Mouse (Mus musculus) heart, embryonic 11.5 days (tissue): Measurements from ENCODE around the gene Pde12. TPM values are rescaled to one million over a fixed set of nuclear protein-coding genes. Genes with fewer than 3 reads are reported as not detected.

Experiments used
- ATAC-seq: fragments of 200-750 bp; cut with Nextera tagmentation; replicated peaks from 2 replicates; pipeline ENCODE4 v1.8.0; 2017; ENCODE audit warnings: moderate library complexity; ENCODE audit not compliant: insufficient number of reproducible peaks, low FRiP score, low TSS enrichment
- H3K27ac ChIP-seq: fragments of 300-500 bp; sonication (generic); 2 replicates; pipeline ENCODE4 v1.5.1; 2014; ENCODE audit warnings: mild to moderate bottlenecking, low read depth, low read length
- H3K27me3 ChIP-seq: fragments of 300-500 bp; sonication (generic); 2 replicates; pipeline ENCODE4 v1.6.1; 2014; ENCODE audit warnings: mild to moderate bottlenecking, low read length, mixed read lengths; ENCODE audit not compliant: control insufficient read depth, insufficient read depth
- H3K36me3 ChIP-seq: fragments of 300-500 bp; sonication (generic); 2 replicates; pipeline ENCODE4 v1.6.1; 2014; ENCODE audit warnings: mild to moderate bottlenecking, low read length, moderate library complexity, mixed read lengths; ENCODE audit not compliant: control insufficient read depth, insufficient read depth
- H3K4me1 ChIP-seq: fragments of 300-500 bp; sonication (generic); 2 replicates; pipeline ENCODE4 v1.6.1; 2014; ENCODE audit warnings: low read length; ENCODE audit not compliant: control insufficient read depth, insufficient read depth
- H3K4me2 ChIP-seq: fragments of 300-500 bp; sonication (generic); 2 replicates; pipeline ENCODE4 v1.6.1; 2014; ENCODE audit warnings: mild to moderate bottlenecking, moderate library complexity
- H3K4me3 ChIP-seq: fragments of 300-500 bp; sonication (generic); 2 replicates; pipeline ENCODE4 v1.5.1; 2014; ENCODE audit warnings: low read depth, low read length
- H3K9ac ChIP-seq: fragments of 300-500 bp; sonication (generic); 2 replicates; pipeline ENCODE4 v1.6.1; 2014; ENCODE audit warnings: mild to moderate bottlenecking, low read depth, low read length, moderate library complexity
- H3K9me3 ChIP-seq: fragments of 300-500 bp; sonication (generic); replicated peaks from 2 replicates; pipeline ENCODE4 v1.6.1; 2016; ENCODE audit warnings: low read length; ENCODE audit not compliant: control insufficient read depth
- WGBS: fragments of 180-500 bp; shearing (Covaris S2); extraction: QIAGEN DNeasy Blood & Tissue Kit; methylation state at CpG from one replicate; pipeline ENCODE4 v1.1.7; 2014; ENCODE audit not compliant: insufficient replicate concordance; 5-methylcytosine and 5-hydroxymethylcytosine counted together
- microRNA-seq: library from miRNA; unstranded; fragments of <30 nt; microRNA quantifications from one replicate; pipeline ENCODE4, GENCODE M21; 2016; ENCODE audit warnings: borderline number of aligned reads
- polyA plus RNA-seq: library from polyadenylated mRNA; unstranded; fragments of >200 nt; fragmentation: Nextera tagmentation; extraction: Ambion mirVana; gene quantifications from 2 replicates; pipeline ENCODE4 v1.2.1, GENCODE M21; 2014

The Pde12 gene
- polyA plus RNA-seq, 1 experiment from 2014 or later: 11.4 TPM

DNA sequence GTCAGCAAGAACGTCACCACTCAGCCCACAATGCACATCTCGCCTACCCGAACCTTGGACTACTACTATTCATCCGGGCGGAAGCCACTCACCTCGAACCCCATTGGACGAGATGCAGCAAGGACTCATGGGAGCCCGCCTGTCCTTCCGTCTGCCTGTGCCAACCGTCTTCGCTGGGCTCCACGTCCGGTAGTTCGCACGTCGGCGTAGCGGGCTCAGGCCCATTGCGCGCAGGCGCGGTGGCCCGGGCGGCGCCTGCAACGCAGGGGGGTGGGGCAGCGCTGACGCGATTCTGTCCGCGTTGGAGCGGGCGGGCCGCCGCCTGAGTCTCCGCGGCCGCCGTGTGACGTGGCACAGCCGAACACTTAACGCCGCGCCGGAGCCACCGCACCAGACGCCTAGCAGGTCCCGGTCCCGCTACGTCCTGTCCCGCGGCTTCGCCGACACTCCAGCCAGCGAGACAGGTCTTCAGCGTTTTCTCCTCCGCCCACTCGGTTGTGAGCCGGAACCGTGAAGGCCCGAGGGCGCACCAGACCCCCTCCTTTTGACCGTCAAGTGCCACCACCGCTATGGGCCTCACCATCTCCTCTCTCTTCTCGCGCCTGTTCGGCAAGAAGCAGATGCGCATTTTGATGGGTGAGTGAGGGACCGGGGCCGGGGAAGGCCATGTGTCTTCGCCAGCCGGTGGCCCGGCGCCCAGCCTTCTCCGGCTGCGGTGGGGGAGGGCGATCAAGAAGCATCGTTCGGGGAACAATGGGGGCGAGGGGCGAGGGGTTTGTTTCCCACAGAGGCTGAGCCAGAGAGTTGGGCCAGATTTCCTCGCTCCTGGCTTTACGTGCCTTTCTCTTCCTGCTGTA, 31.6 kb downstream of the Pde12 start, which contains the start of gene Arf4:
Gene Arf4 (plus strand): TSS at position 224 of the 857 bp plus-strand sequence.
- Histone ChIP-seq H3K4me3 (peak within 1 kb of the TSS; percentile 86), H3K4me2 (peak within 1 kb of the TSS; percentile 80), H3K27me3 (no peaks in the 10 kb centered on the region), H3K9me3 (no peaks in the 10 kb centered on the region), H3K9ac (peak within 1 kb of the TSS; percentile 93), H3K4me1 (peaks cover 12% of the 10 kb centered on the region), H3K36me3 (no peaks in the 10 kb centered on the region), H3K27ac (peak within 1 kb of the TSS; percentile 99)
- under 1% methylated on average over 82 of the region's 83 CpGs for whole genome bisulfite sequencing
- peak; percentile 98 for ATAC-seq

DNA sequence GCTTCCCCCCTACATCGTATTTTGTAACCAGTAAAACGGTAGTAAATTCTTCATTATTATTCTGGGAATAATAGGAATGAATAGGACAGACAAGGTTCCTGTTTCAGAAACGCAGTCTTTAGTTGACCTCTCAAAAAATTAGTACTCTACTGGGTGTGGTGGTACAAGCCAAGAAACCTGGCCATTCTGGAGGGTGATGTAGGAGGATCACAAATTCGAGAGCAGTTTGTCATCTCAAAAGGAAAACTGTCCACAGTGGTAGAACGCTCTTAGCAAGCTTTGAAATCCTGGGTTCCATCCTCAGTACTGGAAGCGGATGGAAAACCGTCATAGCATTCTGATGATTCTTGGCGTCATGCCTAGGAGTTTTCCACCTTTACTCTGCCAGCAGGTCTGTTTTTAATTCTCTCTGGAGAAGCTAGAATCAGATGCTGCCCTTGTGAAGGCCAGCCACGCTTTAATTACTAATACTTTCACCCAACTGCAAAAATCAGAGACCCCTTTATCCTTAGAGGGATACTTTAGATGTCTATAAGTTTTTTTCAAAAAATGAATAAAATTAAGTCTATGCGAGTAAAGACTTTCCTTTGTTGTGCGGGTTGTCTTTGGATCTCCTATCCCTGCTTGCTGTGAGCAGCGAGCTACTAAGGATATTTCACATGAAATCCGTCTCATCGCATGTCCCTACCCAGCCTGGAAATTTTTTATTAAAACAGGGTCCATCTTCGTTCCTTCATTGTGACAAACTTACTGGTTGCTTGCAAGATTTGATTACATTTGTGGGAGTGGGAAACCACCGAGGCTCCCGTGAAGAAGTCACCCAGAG, 32.4 kb downstream of the Pde12 start:
- peaks cover 10% of the 10 kb centered on the region for H3K4me1 ChIP-seq
- H3K36me3 ChIP-seq: no peaks in the 10 kb centered on the region
- peak overlapping the region; percentile 79 for H3K9ac ChIP-seq
- WGBS: 24% methylated on average over 17 of the region's 17 CpGs
- no peaks in the 10 kb centered on the region for H3K27me3 ChIP-seq
- H3K9me3 ChIP-seq: no peaks in the 10 kb centered on the region
- H3K4me2 ChIP-seq: peak overlapping the region; percentile 72
- H3K27ac ChIP-seq: peak overlapping the region; percentile 99
- H3K4me3 ChIP-seq: peak overlapping the region; percentile 86
- ATAC-seq: no peak

DNA sequence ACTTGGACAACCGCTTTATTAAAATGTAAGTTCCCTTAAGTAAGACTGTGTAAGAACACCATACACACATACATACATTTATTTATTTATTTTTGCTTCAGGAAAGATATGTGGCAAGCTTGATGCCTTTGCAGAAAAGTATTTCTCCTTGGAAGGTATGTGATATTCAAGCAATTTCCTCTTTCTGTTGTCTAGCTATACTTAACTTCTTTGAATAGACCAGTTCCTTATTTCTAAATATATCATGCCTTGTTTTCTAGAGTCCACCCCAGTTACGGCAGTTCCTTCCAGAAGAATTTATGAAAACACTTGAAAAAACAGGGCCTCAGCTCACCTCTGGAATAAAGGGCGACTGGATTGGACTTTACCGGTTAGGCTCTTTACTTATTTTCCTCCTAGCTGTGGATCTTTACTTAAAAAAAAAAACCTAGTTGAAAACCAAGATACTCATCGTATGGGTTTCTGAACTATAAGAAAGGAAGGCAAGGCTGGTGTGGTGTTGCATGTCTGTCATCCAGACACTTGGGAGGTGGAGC, 43.0 kb downstream of the Pde12 start:
- Histone ChIP-seq H3K9me3 (no peaks in the 10 kb centered on the region), H3K4me2 (no peak overlapping the region), H3K4me1 (no peaks in the 10 kb centered on the region), H3K4me3 (no peak overlapping the region), H3K27me3 (no peaks in the 10 kb centered on the region), H3K27ac (no peak overlapping the region), H3K36me3 (peaks cover 28% of the 10 kb centered on the region), H3K9ac (no peak overlapping the region)
- WGBS: 87% methylated on average over 5 of the region's 5 CpGs
- ATAC-seq: no peak

DNA sequence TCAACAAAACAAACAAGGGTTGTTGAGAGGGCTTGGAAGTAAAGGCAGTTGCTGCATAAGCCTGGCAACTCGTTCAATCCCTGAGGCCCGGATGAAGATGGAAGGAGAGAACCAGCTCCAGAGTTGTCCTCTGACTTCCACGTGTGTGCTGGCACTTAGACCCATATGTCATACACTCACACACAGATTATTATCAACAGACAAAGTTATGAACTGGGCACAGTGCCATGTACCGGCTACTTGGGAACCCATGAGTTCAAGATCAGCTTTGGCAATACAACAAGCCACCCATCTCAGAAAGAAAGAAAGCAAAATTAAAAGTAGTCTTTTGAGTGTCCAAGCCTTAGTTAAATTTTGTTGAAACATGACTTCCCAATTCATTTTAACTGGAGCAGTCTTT, 44.4 kb downstream of the Pde12 start:
- no peaks in the 10 kb centered on the region for H3K4me1 ChIP-seq
- no peak overlapping the region for H3K27ac ChIP-seq
- ATAC-seq: no peak
- WGBS: 85% methylated on average over 4 of the region's 4 CpGs
- H3K9ac ChIP-seq: no peak overlapping the region
- H3K4me3 ChIP-seq: no peak overlapping the region
- H3K27me3 ChIP-seq: no peaks in the 10 kb centered on the region
- H3K9me3 ChIP-seq: no peaks in the 10 kb centered on the region
- peaks cover 24% of the 10 kb centered on the region for H3K36me3 ChIP-seq
- no peak overlapping the region for H3K4me2 ChIP-seq

DNA sequence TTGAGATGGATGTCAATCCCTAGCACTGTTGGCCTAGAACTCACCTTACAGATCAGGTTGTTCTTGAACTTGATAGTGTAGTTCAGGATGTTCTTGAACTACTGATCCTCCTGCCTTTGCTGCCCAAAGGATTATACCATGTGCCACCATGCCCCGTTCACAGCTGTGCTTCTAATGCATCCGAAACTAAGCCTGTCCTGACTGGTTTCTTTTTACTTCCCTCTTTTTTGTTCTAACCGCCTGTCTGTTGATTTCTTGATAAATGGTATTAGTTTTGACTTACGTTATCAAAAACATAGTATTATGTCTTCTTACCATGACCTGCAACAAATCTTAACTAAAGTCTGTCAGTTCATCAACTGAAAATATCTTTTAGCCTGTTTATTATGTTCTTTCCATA, 59.0 kb downstream of the Pde12 start:
- Histone ChIP-seq H3K4me2 (no peak overlapping the region), H3K27me3 (no peaks in the 10 kb centered on the region), H3K4me3 (no peak overlapping the region), H3K4me1 (no peaks in the 10 kb centered on the region), H3K36me3 (peaks cover 16% of the 10 kb centered on the region), H3K9me3 (no peaks in the 10 kb centered on the region), H3K27ac (no peak overlapping the region), H3K9ac (no peak overlapping the region)
- no peak for ATAC-seq
- WGBS: 91% methylated on average over 4 of the region's 4 CpGs

Small RNAs within 50 kb of the gene (microRNA-seq; reads per million reads assigned to microRNA genes)
- gene Mir7672: 2.2 reads per million, percentile 27 among the genes with 10 or more reads in this experiment

Other genes with a start within 250 kb of the Pde12 start
- 76.2 and 91.2 TPM in 2 replicates for gene Slmap, start 135.0 kb downstream of the Pde12 start, polyA plus RNA-seq
- 28.1 and 29.8 TPM in 2 replicates for gene Dennd6a, start 96.0 kb downstream of the Pde12 start, polyA plus RNA-seq
- gene Arf4, start 31.8 kb downstream of the Pde12 start, polyA plus RNA-seq: 479 and 484 TPM in 2 replicates
- gene Dnah12, start 23.4 kb upstream of the Pde12 start, polyA plus RNA-seq: 0.03 and 0.25 TPM in 2 replicates
- 0.29 and 1.2 TPM in 2 replicates for gene Asb14, start 224.7 kb upstream of the Pde12 start, polyA plus RNA-seq